Mouse (Mus musculus) intestine, embryonic 16.5 days (tissue): ENCODE results near the gene Rad23b. TPM values are rescaled to one million over a fixed set of nuclear protein-coding genes. Genes with fewer than 3 reads are reported as not detected.

Source experiments
- ATAC-seq: fragments of 200-750 bp; cut with Nextera tagmentation; 2 replicates; pipeline ENCODE4 v1.8.0; 2017; ENCODE audit warnings: moderate TSS enrichment, moderate library complexity
- H3K27ac ChIP-seq: fragments of 300-500 bp; sonication (generic); 2 replicates; pipeline ENCODE4 v1.5.1; 2014; ENCODE audit warnings: mild to moderate bottlenecking, low read length
- H3K27me3 ChIP-seq: fragments of 300-500 bp; sonication (generic); replicated peaks from 2 replicates; pipeline ENCODE4 v1.6.1; 2014; ENCODE audit warnings: low read length, control low read depth, mixed read lengths; ENCODE audit not compliant: control insufficient read depth, insufficient read depth
- H3K36me3 ChIP-seq: fragments of 300-500 bp; sonication (generic); 2 replicates; pipeline ENCODE4 v1.6.1; 2014; ENCODE audit warnings: low read length, control low read depth; ENCODE audit not compliant: control insufficient read depth, insufficient read depth
- H3K4me1 ChIP-seq: fragments of 300-500 bp; sonication (generic); 2 replicates; pipeline ENCODE4 v1.6.1; 2014; ENCODE audit warnings: low read length, control low read depth, mixed read lengths; ENCODE audit not compliant: control insufficient read depth, insufficient read depth
- H3K4me2 ChIP-seq: fragments of 300-500 bp; sonication (generic); 2 replicates; pipeline ENCODE4 v1.6.1; 2014; ENCODE audit warnings: low read depth, low read length, control low read depth
- H3K4me3 ChIP-seq: fragments of 300-500 bp; sonication (generic); 2 replicates; pipeline ENCODE4 v1.5.1; 2014; ENCODE audit warnings: mild to moderate bottlenecking, low read length
- H3K9ac ChIP-seq: fragments of 300-500 bp; sonication (generic); 2 replicates; pipeline ENCODE4 v1.6.1; 2014; ENCODE audit warnings: low read depth, low read length
- H3K9me3 ChIP-seq: fragments of 300-500 bp; sonication (generic); 2 replicates; pipeline ENCODE4 v1.6.1; 2016; ENCODE audit warnings: low read length, control low read depth; ENCODE audit not compliant: control insufficient read depth
- WGBS: fragments of 180-500 bp; shearing (Covaris S2); extraction: QIAGEN DNeasy Blood & Tissue Kit; methylation state at CpG from one replicate; pipeline ENCODE4 v1.1.7; 2014; 5-methylcytosine and 5-hydroxymethylcytosine counted together
- polyA plus RNA-seq: library from polyadenylated mRNA; unstranded; fragments of >200 nt; fragmentation: Nextera tagmentation; extraction: Ambion mirVana; gene quantifications from 2 replicates; pipeline ENCODE4 v1.2.1, GENCODE M21; 2015

The Rad23b gene
- polyA plus RNA-seq, 1 experiment from 2014 or later: 60.0 TPM

- WGBS: 12% methylated on average over 12 of the region's 12 CpGs
These were observed 1.2 kb downstream of the Rad23b start for GRCm38 (mm10) chr4:55351037-55351436.

GRCm38 (mm10) chr4:55351860-55352259 is 2.0 kb downstream of the Rad23b start:
- Histone ChIP-seq H3K4me3 (no peak overlapping the region), H3K27ac (no peak overlapping the region), H3K4me2 (0 out of 2 replicates have a peak overlapping the region, but pooled peaks have one; percentile 16), H3K27me3 (no peaks in the 10 kb centered on the region), H3K9ac (no peak overlapping the region), H3K4me1 (peaks cover 20% of the 10 kb centered on the region), H3K36me3 (no peaks in the 10 kb centered on the region), H3K9me3 (no peaks in the 10 kb centered on the region)
- no peak for ATAC-seq

More at GRCm38 (mm10) chr4:55351037-55351436, 1.2 kb downstream of the Rad23b start:
- H3K4me3 ChIP-seq: peak overlapping the region; percentile 99
- peak overlapping the region; percentile 98 for H3K9ac ChIP-seq
- H3K9me3 ChIP-seq: no peaks in the 10 kb centered on the region
- H3K27me3 ChIP-seq: no peaks in the 10 kb centered on the region
- peaks cover 20% of the 10 kb centered on the region for H3K4me1 ChIP-seq
- H3K4me2 ChIP-seq: peak overlapping the region; percentile 75
- no peak overlapping the region for H3K27ac ChIP-seq
- no peaks in the 10 kb centered on the region for H3K36me3 ChIP-seq
- no peak for ATAC-seq

- no peak for ATAC-seq
- Histone ChIP-seq H3K4me2 (no peak overlapping the region), H3K36me3 (no peaks in the 10 kb centered on the region), H3K4me1 (peaks cover 15% of the 10 kb centered on the region), H3K27ac (no peak overlapping the region), H3K27me3 (no peaks in the 10 kb centered on the region), H3K4me3 (no peak overlapping the region), H3K9ac (no peak overlapping the region), H3K9me3 (no peaks in the 10 kb centered on the region)
- WGBS: 97% methylated on average over 1 of the region's 1 CpGs
These were observed 4.2 kb downstream of the Rad23b start for GRCm38 (mm10) chr4:55354038-55354437.

GRCm38 (mm10) chr4:55355845-55356244 is 6.0 kb downstream of the Rad23b start:
- no peak overlapping the region for H3K27ac ChIP-seq
- H3K9me3 ChIP-seq: no peaks in the 10 kb centered on the region
- no peak overlapping the region for H3K4me2 ChIP-seq
- no peaks in the 10 kb centered on the region for H3K27me3 ChIP-seq
- no peak for ATAC-seq
- no peak overlapping the region for H3K9ac ChIP-seq
- 89% methylated on average over 1 of the region's 1 CpGs for WGBS
- no peak overlapping the region for H3K4me3 ChIP-seq
- H3K4me1 ChIP-seq: peaks cover 14% of the 10 kb centered on the region
- H3K36me3 ChIP-seq: no peaks in the 10 kb centered on the region

- WGBS: 80% methylated on average over 3 of the region's 3 CpGs
- Histone ChIP-seq H3K4me3 (no peak overlapping the region), H3K36me3 (no peaks in the 10 kb centered on the region), H3K4me1 (peaks cover 13% of the 10 kb centered on the region), H3K9me3 (no peaks in the 10 kb centered on the region), H3K4me2 (no peak overlapping the region), H3K9ac (no peak overlapping the region), H3K27ac (no peak overlapping the region), H3K27me3 (no peaks in the 10 kb centered on the region)
- ATAC-seq: no peak
These were observed 6.9 kb downstream of the Rad23b start for GRCm38 (mm10) chr4:55356726-55357125.

DNA sequence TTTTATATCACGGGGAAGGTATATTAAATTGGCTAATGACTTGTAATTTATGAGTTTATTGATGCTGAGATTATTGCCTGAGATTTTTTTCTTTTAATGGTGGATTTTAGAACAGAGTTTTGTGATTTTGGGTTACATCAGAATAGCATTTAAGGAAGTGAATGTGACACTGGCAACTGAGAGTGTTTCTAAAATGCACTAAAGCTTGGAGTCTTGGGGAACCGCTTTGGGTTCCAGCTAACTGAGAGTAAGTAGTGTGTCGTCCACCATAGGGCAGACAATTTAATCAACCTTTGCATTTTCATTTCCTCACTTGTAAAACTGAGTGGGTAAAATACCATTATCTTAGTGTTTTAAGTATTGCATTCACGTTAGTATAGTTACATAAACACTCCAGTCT is 14.0 kb downstream of the Rad23b start:
- H3K4me1 ChIP-seq: no peaks in the 10 kb centered on the region
- no peak overlapping the region for H3K4me2 ChIP-seq
- H3K9me3 ChIP-seq: no peaks in the 10 kb centered on the region
- ATAC-seq: no peak
- H3K36me3 ChIP-seq: no peaks in the 10 kb centered on the region
- H3K4me3 ChIP-seq: no peak overlapping the region
- WGBS: 92% methylated on average over 4 of the region's 4 CpGs
- H3K27ac ChIP-seq: no peak overlapping the region
- no peak overlapping the region for H3K9ac ChIP-seq
- H3K27me3 ChIP-seq: no peaks in the 10 kb centered on the region

DNA sequence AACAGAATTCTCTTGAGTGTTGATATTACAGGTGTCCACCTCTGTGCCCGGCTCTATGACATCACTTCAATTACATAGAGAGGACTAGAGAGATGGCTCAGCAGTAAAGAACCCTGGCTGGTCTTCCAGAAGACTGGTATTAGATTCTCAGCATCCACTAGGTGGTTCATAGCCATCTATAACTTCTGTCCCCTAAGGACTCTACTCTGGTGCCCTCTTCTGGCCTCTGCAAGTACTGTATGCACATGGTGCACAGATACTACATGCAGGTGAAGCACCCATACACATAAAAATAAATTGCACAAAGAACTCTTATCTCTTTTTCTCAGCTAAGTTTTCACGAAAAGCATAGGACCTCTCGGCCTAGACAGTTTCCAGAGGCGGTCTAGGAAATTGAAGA is 14.5 kb downstream of the Rad23b start:
- H3K4me2 ChIP-seq: no peak overlapping the region
- WGBS: 95% methylated on average over 4 of the region's 4 CpGs
- H3K27me3 ChIP-seq: no peaks in the 10 kb centered on the region
- no peak overlapping the region for H3K4me3 ChIP-seq
- no peak for ATAC-seq
- no peaks in the 10 kb centered on the region for H3K9me3 ChIP-seq
- H3K9ac ChIP-seq: no peak overlapping the region
- H3K27ac ChIP-seq: no peak overlapping the region
- no peaks in the 10 kb centered on the region for H3K4me1 ChIP-seq
- H3K36me3 ChIP-seq: no peaks in the 10 kb centered on the region

DNA sequence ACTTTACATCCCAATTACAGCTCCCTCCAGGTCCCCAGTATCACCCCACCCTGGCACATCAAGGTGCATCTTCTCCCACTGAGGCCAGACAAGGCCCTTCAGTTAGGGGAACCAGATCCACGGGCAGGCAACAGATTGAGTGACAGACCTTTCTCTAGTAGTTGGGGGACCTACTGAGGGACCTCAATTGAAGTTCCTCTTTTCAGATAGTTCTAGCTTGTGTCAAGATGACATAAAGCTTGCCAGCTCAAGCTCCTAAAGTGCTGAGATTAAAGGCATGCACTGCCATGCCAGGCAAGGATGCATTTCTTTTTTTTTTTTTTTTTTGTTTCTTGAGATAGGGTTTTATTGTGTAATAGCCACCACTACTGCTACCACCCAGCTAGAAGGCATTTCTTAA is 16.2 kb downstream of the Rad23b start:
- H3K9ac ChIP-seq: no peak overlapping the region
- H3K9me3 ChIP-seq: no peaks in the 10 kb centered on the region
- no peak for ATAC-seq
- peaks cover 7% of the 10 kb centered on the region for H3K36me3 ChIP-seq
- WGBS: 82% methylated on average over 1 of the region's 1 CpGs
- H3K4me3 ChIP-seq: no peak overlapping the region
- no peaks in the 10 kb centered on the region for H3K4me1 ChIP-seq
- no peak overlapping the region for H3K4me2 ChIP-seq
- H3K27ac ChIP-seq: no peak overlapping the region
- H3K27me3 ChIP-seq: no peaks in the 10 kb centered on the region

- ATAC-seq: no peak
- 95% methylated on average over 3 of the region's 3 CpGs for WGBS
- peaks cover 7% of the 10 kb centered on the region for H3K36me3 ChIP-seq
- no peaks in the 10 kb centered on the region for H3K9me3 ChIP-seq
- no peaks in the 10 kb centered on the region for H3K27me3 ChIP-seq
- H3K9ac ChIP-seq: no peak overlapping the region
- no peaks in the 10 kb centered on the region for H3K4me1 ChIP-seq
- H3K4me2 ChIP-seq: no peak overlapping the region
- no peak overlapping the region for H3K4me3 ChIP-seq
- H3K27ac ChIP-seq: no peak overlapping the region
These were observed 20.3 kb downstream of the Rad23b start for GRCm38 (mm10) chr4:55370127-55370526.

GRCm38 (mm10) chr4:55371355-55371754 is 21.5 kb downstream of the Rad23b start:
- peaks cover 7% of the 10 kb centered on the region for H3K36me3 ChIP-seq
- 75% methylated on average over 7 of the region's 7 CpGs for WGBS
- no peaks in the 10 kb centered on the region for H3K9me3 ChIP-seq
- no peaks in the 10 kb centered on the region for H3K27me3 ChIP-seq
- peak; percentile 80 for ATAC-seq
- H3K27ac ChIP-seq: no peak overlapping the region
- no peaks in the 10 kb centered on the region for H3K4me1 ChIP-seq
- no peak overlapping the region for H3K4me2 ChIP-seq
- no peak overlapping the region for H3K9ac ChIP-seq
- H3K4me3 ChIP-seq: no peak overlapping the region
